Mouse (Mus musculus) liver, embryonic 14.5 days (tissue): ENCODE data around the gene Slc25a45. TPM values are rescaled to one million over a fixed set of nuclear protein-coding genes. Genes with fewer than 3 reads are reported as not detected.

Experiments
- ATAC-seq: fragments of 200-750 bp; cut with Nextera tagmentation; 2 replicates; pipeline ENCODE4 v1.8.0; 2017; ENCODE audit warnings: moderate number of reproducible peaks, mild to moderate bottlenecking, moderate library complexity; ENCODE audit not compliant: insufficient read depth
- DNase-seq, 3 experiments: peaks; one replicate each; pipeline ENCODE4 v3.0.0-alpha.2; 2012 to 2013; ENCODE audit warnings: low read depth in 3 of 3, low spot score in 3 of 3
- H3K27ac ChIP-seq: fragments of 300-500 bp; sonication (generic); 2 replicates; pipeline ENCODE4 v1.5.1; 2014; ENCODE audit warnings: moderate library complexity, mild to moderate bottlenecking, control low read depth, inconsistent platforms
- H3K27me3 ChIP-seq: fragments of 300-500 bp; sonication (generic); 2 replicates; pipeline ENCODE4 v1.6.1; 2014; ENCODE audit warnings: mild to moderate bottlenecking, low read length, moderate library complexity; ENCODE audit not compliant: control insufficient read depth, insufficient read depth
- H3K36me3 ChIP-seq: fragments of 300-500 bp; sonication (generic); replicated peaks from 2 replicates; pipeline ENCODE4 v1.6.1; 2014; ENCODE audit warnings: low read depth; ENCODE audit not compliant: control insufficient read depth, insufficient read depth
- H3K4me1 ChIP-seq, 2 experiments: fragments of 200-500 bp in 1 of 2; fragments of 300-500 bp in 1 of 2; sonication (generic) in 1 of 2; replicated peaks; 2 replicates each; pipeline ENCODE4 v1.6.1; 2012 to 2014; ENCODE audit warnings: antibody characterized with exemption in 1 of 2, inconsistent platforms in 1 of 2, low read length in 1 of 2; ENCODE audit not compliant: control insufficient read depth in 2 of 2, insufficient read depth in 2 of 2
- H3K4me2 ChIP-seq: fragments of 300-500 bp; sonication (generic); 2 replicates; pipeline ENCODE4 v1.6.1; 2014; ENCODE audit warnings: low read depth, mild to moderate bottlenecking, control low read depth, moderate library complexity
- H3K4me3 ChIP-seq, 2 experiments: fragments of 200-500 bp in 1 of 2; fragments of 300-500 bp in 1 of 2; sonication (generic) in 1 of 2; 2 replicates each; pipeline ENCODE4 v1.5.1; 2012 to 2014; ENCODE audit warnings: low read depth in 2 of 2, low read length in 2 of 2, mild to moderate bottlenecking in 2 of 2, control low read depth in 1 of 2, inconsistent platforms in 1 of 2, moderate library complexity in 1 of 2; ENCODE audit not compliant: insufficient read depth in 1 of 2
- H3K9ac ChIP-seq: fragments of 300-500 bp; sonication (generic); replicated peaks from 2 replicates; pipeline ENCODE4 v1.6.1; 2014; ENCODE audit warnings: mild to moderate bottlenecking, control low read depth, moderate library complexity
- H3K9me3 ChIP-seq: fragments of 300-500 bp; sonication (generic); 2 replicates; pipeline ENCODE4 v1.6.1; 2016; ENCODE audit warnings: low read length, mixed read lengths; ENCODE audit not compliant: control insufficient read depth
- CTCF ChIP-seq: IDR thresholded peaks from 2 replicates; pipeline ENCODE4 v1.5.1; 2016; ENCODE audit warnings: antibody characterized with exemption, low read depth, control low read depth
- EP300 ChIP-seq: IDR thresholded peaks from 2 replicates; pipeline ENCODE4 v1.6.1; 2016; ENCODE audit warnings: antibody characterized with exemption, low read depth
- WGBS: fragments of 180-500 bp; shearing (Covaris S2); extraction: QIAGEN DNeasy Blood & Tissue Kit; methylation state at CpG from one replicate; pipeline ENCODE4 v1.1.7; 2014; ENCODE audit not compliant: insufficient replicate concordance; 5-methylcytosine and 5-hydroxymethylcytosine counted together
- polyA plus RNA-seq, 2 experiments: library from polyadenylated mRNA; depleted of rRNA in 1 of 2; stranded (reverse) in 1 of 2; unstranded in 1 of 2; fragments of >200 nt; fragmentation: Nextera tagmentation in 1 of 2; extraction: Ambion mirVana in 1 of 2; gene quantifications; 2 replicates each; pipeline versions ENCODE4 v1.2.1 to v1.2.3; 2012 to 2014

The Slc25a45 gene
- polyA plus RNA-seq, 2 experiments, result 3.2 to 5.3 TPM

GRCm38 (mm10) chr19:5922119-5922942 is 44.7 kb downstream of the Slc25a45 start:
- H3K4me3 ChIP-seq, result peak overlapping the region; percentile 0 to 30
- 16% methylated on average over 15 of the region's 15 CpGs for WGBS
- peak; percentile 76 for ATAC-seq

GRCm38 (mm10) chr19:5922963-5923362 is 45.4 kb downstream of the Slc25a45 start:
- Histone ChIP-seq H3K4me2 (peak overlapping the region; percentile 100), H3K27me3 (peaks cover 7% of the 10 kb centered on the region), H3K36me3 (no peaks in the 10 kb centered on the region), H3K4me3 (no peak overlapping the region; a peak in 1 of 4 replicates), H3K27ac (peak overlapping the region; percentile 37), H3K9me3 (no peaks in the 10 kb centered on the region), H3K9ac (peak overlapping the region; percentile 44), H3K4me1 (peaks cover 34 to 36% of the 10 kb centered on the region in 2 experiments)
- TF ChIP-seq CTCF (no peak), EP300 (no peak)
- ATAC-seq, result no peak
- WGBS, result 73% methylated on average over 3 of the region's 3 CpGs
- DNase-seq, result no peak

More at GRCm38 (mm10) chr19:5922119-5922942, 44.7 kb downstream of the Slc25a45 start:
- DNase-seq, result peak; percentile 51 to 73 (median 57)
- Histone ChIP-seq H3K27ac (peak overlapping the region; percentile 37), H3K9me3 (no peaks in the 10 kb centered on the region), H3K4me2 (peak overlapping the region; percentile 100), H3K4me1 (peaks cover 34 to 36% of the 10 kb centered on the region in 2 experiments), H3K9ac (peak overlapping the region; percentile 44), H3K36me3 (no peaks in the 10 kb centered on the region), H3K27me3 (peaks cover 7% of the 10 kb centered on the region)
- no peak for TF ChIP-seq CTCF
- TF ChIP-seq EP300, result peak; percentile 58

- Histone ChIP-seq H3K9ac (peak overlapping the region; percentile 63), H3K4me2 (peak overlapping the region; percentile 100), H3K4me3 (peak overlapping the region; percentile 68), H3K27me3 (peaks cover 7% of the 10 kb centered on the region), H3K27ac (peak overlapping the region; percentile 73), H3K36me3 (no peaks in the 10 kb centered on the region), H3K4me1 (peaks cover 34 to 36% of the 10 kb centered on the region in 2 experiments), H3K9me3 (no peaks in the 10 kb centered on the region)
- DNase-seq, result peak; percentile 67 to 72 (median 72)
- TF ChIP-seq EP300 (no peak), CTCF (peak; percentile 90)
- ATAC-seq, result peak; percentile 34
- under 1% methylated on average over 38 of the region's 38 CpGs for WGBS
These were observed 46.5 kb downstream of the Slc25a45 start for GRCm38 (mm10) chr19:5923990-5924712.

GRCm38 (mm10) chr19:5924713-5925093 is 47.1 kb downstream of the Slc25a45 start, which contains the start of gene Cdc42ep2:
Gene Cdc42ep2, minus strand, starts transcription at chr19:5924816.
- H3K4me3 ChIP-seq, result peak within 1 kb of the TSS; percentile 68
- TF ChIP-seq EP300 (no peak), CTCF (no peak)
- H3K27ac ChIP-seq, result peak within 1 kb of the TSS; percentile 73
- H3K36me3 ChIP-seq, result no peaks in the 10 kb centered on the region
- peak within 1 kb of the TSS; percentile 100 for H3K4me2 ChIP-seq
- no peaks in the 10 kb centered on the region for H3K9me3 ChIP-seq
- 0% methylated on average over 18 of the region's 18 CpGs for WGBS
- H3K9ac ChIP-seq, result peak within 1 kb of the TSS; percentile 63
- peaks cover 34 to 37% of the 10 kb centered on the region in 2 experiments for H3K4me1 ChIP-seq
- ATAC-seq (peak; percentile 82), DNase-seq (peak; percentile 91 to 93 (median 93))
- peaks cover 7% of the 10 kb centered on the region for H3K27me3 ChIP-seq
